Mouse (Mus musculus): ENCODE results near the gene Asb2. TPM values are rescaled to one million over a fixed set of nuclear protein-coding genes. Genes with fewer than 3 reads are reported as not detected.
A peak's percentile ranks its signal among the peaks of the same experiment; 100 is the strongest.

Gene Asb2
- 100 to 1,000 TPM; 330 to 353 TPM for total RNA-seq (2021)

GRCm38 (mm10) chr12:103355746-103356414 is at the start of gene Asb2:
Gene Asb2 (minus strand): TSS chr12:103356001.
- DNase-seq = peak; percentile 73

GRCm38 (mm10) chr12:103404131-103404530 is 48.3 kb upstream of the Asb2 start:
- DNase-seq = no peak

- no peak for DNase-seq
Measured at GRCm38 (mm10) chr12:103396751-103397150, 41.0 kb upstream of the Asb2 start.

- no peak for DNase-seq
Measured at GRCm38 (mm10) chr12:103395486-103396275, 39.9 kb upstream of the Asb2 start.

- DNase-seq = no peak
Measured at GRCm38 (mm10) chr12:103393528-103393927, 37.7 kb upstream of the Asb2 start.

- DNase-seq = no peak
Measured at GRCm38 (mm10) chr12:103391098-103391497, 35.3 kb upstream of the Asb2 start.

GRCm38 (mm10) chr12:103389982-103390381 is 34.2 kb upstream of the Asb2 start:
- no peak for DNase-seq

- no peak for DNase-seq
Measured at GRCm38 (mm10) chr12:103389348-103389727, 33.5 kb upstream of the Asb2 start.

GRCm38 (mm10) chr12:103388505-103389347 is 32.9 kb upstream of the Asb2 start, which contains the start of gene Otub2:
Gene Otub2 (plus strand): TSS chr12:103388682.
- DNase-seq = peak; percentile 98

- DNase-seq = no peak
Measured at GRCm38 (mm10) chr12:103380226-103380625, 24.4 kb upstream of the Asb2 start.

- no peak for DNase-seq
Measured at GRCm38 (mm10) chr12:103376774-103377173, 21.0 kb upstream of the Asb2 start.

GRCm38 (mm10) chr12:103376124-103376523 is 20.3 kb upstream of the Asb2 start:
- DNase-seq = no peak

- no peak for DNase-seq
Measured at GRCm38 (mm10) chr12:103373530-103374236, 17.9 kb upstream of the Asb2 start.

- peak; percentile 78 for DNase-seq
Measured at GRCm38 (mm10) chr12:103371711-103372110, 15.9 kb upstream of the Asb2 start.

- no peak for DNase-seq
Measured at GRCm38 (mm10) chr12:103370861-103371260, 15.1 kb upstream of the Asb2 start.

GRCm38 (mm10) chr12:103368777-103369176 is 13.0 kb upstream of the Asb2 start:
- DNase-seq = no peak

GRCm38 (mm10) chr12:103368326-103368669 is 12.5 kb upstream of the Asb2 start:
- no peak for DNase-seq

- DNase-seq = peak; percentile 93
Measured at GRCm38 (mm10) chr12:103367620-103368325, 12.0 kb upstream of the Asb2 start.

- DNase-seq = no peak
Measured at GRCm38 (mm10) chr12:103367171-103367570, 11.4 kb upstream of the Asb2 start.

- DNase-seq = no peak
Measured at GRCm38 (mm10) chr12:103362336-103362735, 6.5 kb upstream of the Asb2 start.

- no peak for DNase-seq
Measured at GRCm38 (mm10) chr12:103361539-103362307, 5.9 kb upstream of the Asb2 start.

Measured in heart, postnatal 4 days (tissue).